ENCODE assay signal across 8 mouse cellular contexts in genomic region chr11:119127686-119128473, GRCm38 (mm10). TPM values are rescaled to one million over a fixed set of nuclear protein-coding genes. Genes with fewer than 3 reads are reported as not detected.
DNase-seq lines count a peak whose midpoint lies in the region; ATAC-seq and TF ChIP-seq lines count a peak whose summit lies in the region.

No protein-coding gene starts in this region.

- DNase-seq in 416B (ENCODE audit: low read depth) (peak; percentile 95), Patski (ENCODE audit: low read depth, low spot score) (peak; percentile 81)
- DNase-seq in gastrocnemius, adult 8-10 months (ENCODE audit: low spot score in 2 of 2), result peak; percentile 66 to 69
- DNase-seq in lung, postnatal 0 days (ENCODE audit: low spot score), result peak; percentile 81
- DNase-seq in spleen, postnatal 14 days (ENCODE audit: low spot score in 2 of 2), result peak; percentile 30 to 36
- no peak for DNase-seq in left cerebral cortex, adult 2 months (ENCODE audit: extremely low spot score in 1 of 2, low spot score in 2 of 2)
- DNase-seq in embryo, embryonic 11 days, result no peak

- peaks cover 26% of the 10 kb centered on the region for H3K4me1 ChIP-seq in lung, postnatal 0 days (ENCODE audit: insufficient read depth, low read depth, low read length)

- no peak for TF ChIP-seq EP300 in lung, postnatal 0 days (IDR thresholded peaks at IDR 0.05)

- no peaks in the 10 kb centered on the region for H3K36me3 ChIP-seq in lung, postnatal 0 days (ENCODE audit: insufficient read depth, low read length)

- ATAC-seq in Patski, result peak; percentile 61
- peak; percentile 48 for ATAC-seq in inflammation-experienced regulatory T-cells, adult 6 months
- peak; percentile 39 for ATAC-seq in lung, postnatal 0 days

- POLR2A ChIA-PET in Patski (lab: Charles Lee), result interaction anchor here (0.6 to 2.6 kb wide), 7 partner anchors 9 to 474 kb away, joined by 3 to 9 read pairs (median 4); partner anchors contain the start of gene Cbx4

- H3K9ac ChIP-seq in lung, postnatal 0 days (replicated peaks; ENCODE audit: low read depth), result no peak overlapping the region

- no peaks in the 10 kb centered on the region for H3K27me3 ChIP-seq in Patski
- H3K27me3 ChIP-seq in lung, postnatal 0 days (replicated peaks; ENCODE audit: insufficient read depth, low read length), result no peaks in the 10 kb centered on the region

- 39% methylated on average over 9 of the region's 9 CpGs for WGBS in lung, postnatal 0 days

- no peak for TF ChIP-seq CTCF in Patski (IDR thresholded peaks at IDR 0.05)
- no peak for TF ChIP-seq CTCF in lung, postnatal 0 days (IDR thresholded peaks at IDR 0.05)
- TF ChIP-seq CTCF in left cerebral cortex, adult 2 months (IDR thresholded peaks at IDR 0.05), result no peak

- intact Hi-C loops in left cerebral cortex, adult 2 months (cut with DNase I), result no loop called here

- peak overlapping the region; percentile 17; the same call in 1 of the 2 replicates for H3K4me2 ChIP-seq in lung, postnatal 0 days (replicated peaks; ENCODE audit: low read depth, low read length)

- in situ Hi-C loops in Patski (cut with MboI; ENCODE audit: low pct_unique_long_range_greater_than_20kb), result loop anchor here (5.0 kb wide), 1 partner anchor 59 kb away; no protein-coding TSS in a partner anchor

- CTCF ChIA-PET in Patski (lab: Charles Lee), result interaction anchor here (1.2 to 2.1 kb wide), 6 partner anchors 13 to 85 kb away, joined by 3 to 7 read pairs (median 4); partner anchors contain the start of gene Cbx4

- peak overlapping the region; percentile 79 for H3K27ac ChIP-seq in lung, postnatal 0 days (ENCODE audit: low read length)
- H3K27ac ChIP-seq in left cerebral cortex, adult 2 months, result no peak overlapping the region

- no peak overlapping the region for H3K4me3 ChIP-seq in lung, postnatal 0 days (ENCODE audit: low read depth, low read length)
- no peak overlapping the region for H3K4me3 ChIP-seq in left cerebral cortex, adult 2 months

- no peaks in the 10 kb centered on the region for H3K9me3 ChIP-seq in lung, postnatal 0 days (ENCODE audit: low read length)

RNA-seq across cellular contexts. Expression of gene Cbx4, which starts 41.9 kb away (rescaled TPM):
- 22.0 TPM for polyA plus RNA-seq in Patski (2021)
- total RNA-seq in gastrocnemius, adult 8-10 months (2022), result 1 to 10 TPM; 2.1 to 3.0 (median 2.2) TPM
- 1 to 10 TPM; 2.0 to 3.6 (median 2.3) TPM for polyA plus RNA-seq in inflammation-experienced regulatory T-cells, adult 6 months (2017; shearing (Covaris generic))
- 8.9 and 9.7 TPM in 2 replicates for polyA plus RNA-seq in lung, postnatal 0 days (2015; fragmentation: Nextera tagmentation; extraction: Ambion mirVana)
- 10 to 100 TPM; 51.4 to 54.3 TPM for total RNA-seq in left cerebral cortex, adult 2 months (2021)

Comparison
In these comparisons a context has a peak if more than half of its experiments do, and no peak if none do; other contexts are left out.
1. DNase-seq: peak in 416B (single experiment), Patski (single experiment), gastrocnemius, adult 8-10 months (2 of 2), lung, postnatal 0 days (single experiment) and spleen, postnatal 14 days (2 of 2); none in left cerebral cortex, adult 2 months (0 of 2) and embryo, embryonic 11 days (single experiment).
2. Peak in every context shown above with its lines, with median percentiles within 50 percentile points of each other: ATAC-seq.